Mouse (Mus musculus): ENCODE data around the gene Ptprf.

The Ptprf gene

DNA sequence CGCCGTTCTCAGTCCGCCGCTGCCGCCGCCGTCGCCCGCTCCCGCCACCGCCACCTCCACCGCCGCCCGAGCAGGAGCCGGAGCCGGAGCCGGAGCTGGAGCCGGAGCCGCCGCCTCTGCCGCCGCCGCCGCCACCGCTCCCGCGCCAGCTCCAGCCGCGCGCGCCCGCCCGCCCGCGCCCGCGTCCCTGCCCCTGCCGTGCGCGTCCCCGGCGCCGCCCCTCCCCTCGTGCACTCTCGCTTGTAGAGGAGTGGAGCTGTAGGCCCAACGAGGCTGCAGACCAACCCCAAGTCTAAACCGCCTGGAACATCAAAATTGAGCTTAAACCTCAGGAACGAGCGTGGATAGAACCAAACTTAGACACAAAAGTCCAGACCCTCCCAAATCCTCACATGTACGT is at the start of gene Ptprf:
TSS of gene Ptprf (minus strand) at position 175 of the 400 bp plus-strand sequence.
- DNase-seq (ENCODE audit: inconsistent ontology term) = peak; percentile 84

DNA sequence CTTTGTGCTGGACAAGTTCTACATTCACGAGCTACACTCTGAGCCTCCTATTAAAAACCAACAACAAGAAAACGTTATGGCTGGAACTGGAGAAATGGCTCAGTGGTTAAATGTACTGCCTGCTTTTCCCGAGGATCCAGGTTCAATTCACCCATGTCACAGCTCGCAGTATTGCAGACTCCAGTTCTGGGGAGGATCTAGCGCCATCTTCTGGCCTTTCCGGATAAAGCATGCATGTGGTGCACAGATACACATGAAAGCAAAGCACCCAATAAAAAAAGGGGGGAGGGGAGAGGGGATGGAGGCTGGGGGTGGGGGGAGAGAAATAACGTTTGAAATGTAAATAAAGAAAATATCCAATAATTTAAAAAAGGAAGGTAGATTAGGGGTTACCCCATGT is 45.5 kb upstream of the Ptprf start:
- DNase-seq (ENCODE audit: inconsistent ontology term) = peak; percentile 67

DNA sequence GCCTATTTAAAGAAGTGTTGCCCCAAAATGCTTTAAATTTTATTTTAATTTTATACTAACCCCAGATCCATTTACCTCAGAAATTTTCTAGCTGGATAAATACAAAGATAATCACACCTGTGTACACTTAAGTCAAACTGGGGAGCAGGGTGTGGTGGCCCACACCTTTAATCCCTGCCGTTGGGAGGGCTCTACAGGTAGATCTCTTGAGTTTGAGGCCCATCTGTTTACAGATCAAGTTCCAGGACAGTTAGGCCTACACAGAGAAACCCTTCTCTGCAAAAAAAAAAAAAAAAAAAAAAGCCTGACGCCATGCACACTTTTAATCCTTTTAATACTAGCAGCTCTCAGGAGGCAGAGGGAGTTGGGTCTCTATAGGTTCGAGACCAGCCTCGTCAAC is 44.8 kb upstream of the Ptprf start:
- DNase-seq (ENCODE audit: inconsistent ontology term) = no peak

DNA sequence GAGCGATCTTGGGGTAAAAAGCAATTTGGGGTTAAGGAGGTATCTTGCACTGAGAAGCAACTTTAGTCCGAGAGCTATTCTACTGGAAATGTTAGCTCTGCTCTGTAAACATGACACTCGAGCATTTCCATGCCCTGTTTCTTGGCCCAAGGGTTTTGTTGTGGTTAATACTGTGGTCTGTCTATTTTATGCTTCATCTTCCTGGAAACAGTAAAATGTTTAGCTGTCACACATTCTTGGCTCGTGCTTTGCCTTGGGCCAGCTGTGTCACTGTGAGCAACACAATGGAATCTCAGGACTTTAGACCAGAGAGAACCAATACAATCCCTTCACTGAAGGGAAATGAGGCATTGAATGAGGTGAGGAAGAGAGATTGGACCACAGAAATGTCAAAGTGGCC is 40.6 kb upstream of the Ptprf start:
- peak; percentile 90 for DNase-seq (ENCODE audit: inconsistent ontology term)

DNA sequence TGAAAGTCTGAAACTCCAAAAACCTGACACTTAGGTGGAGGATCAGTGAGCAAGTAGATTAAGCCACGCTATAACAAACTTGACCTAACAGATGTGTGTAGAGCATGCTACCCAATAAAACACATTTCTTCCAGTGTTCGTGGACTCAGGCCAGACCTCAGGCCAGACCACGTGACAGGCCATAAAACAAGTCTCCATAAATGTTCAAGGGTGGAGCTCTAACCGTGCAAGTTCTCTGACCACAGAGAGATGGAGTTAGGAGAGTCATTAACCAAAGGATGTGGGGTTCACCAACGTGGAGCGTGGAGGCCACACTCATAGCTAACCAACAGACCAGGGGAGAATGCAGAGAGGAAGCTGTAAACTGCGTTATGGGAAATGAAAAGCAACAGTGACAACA is 35.3 kb upstream of the Ptprf start:
- DNase-seq (ENCODE audit: inconsistent ontology term) = no peak

DNA sequence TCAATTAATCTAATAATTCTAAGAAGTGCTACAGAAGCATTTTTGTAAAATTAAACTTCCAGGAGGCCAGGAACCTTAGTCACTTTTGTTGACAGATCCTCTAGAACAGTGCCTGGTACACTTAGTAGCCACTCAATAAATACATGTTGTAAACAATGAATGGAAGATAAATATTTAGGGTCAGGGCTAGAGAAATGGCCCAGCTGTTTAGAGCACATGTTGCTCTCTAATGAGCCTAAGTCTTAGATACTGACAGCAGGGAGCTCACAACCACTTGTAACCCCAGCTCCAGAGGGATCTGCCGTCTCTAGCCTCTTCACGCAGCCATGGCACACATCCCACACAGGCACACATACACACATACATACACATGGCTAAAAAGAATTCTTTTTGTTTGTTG is 29.4 kb upstream of the Ptprf start:
- DNase-seq (ENCODE audit: inconsistent ontology term) = no peak

DNA sequence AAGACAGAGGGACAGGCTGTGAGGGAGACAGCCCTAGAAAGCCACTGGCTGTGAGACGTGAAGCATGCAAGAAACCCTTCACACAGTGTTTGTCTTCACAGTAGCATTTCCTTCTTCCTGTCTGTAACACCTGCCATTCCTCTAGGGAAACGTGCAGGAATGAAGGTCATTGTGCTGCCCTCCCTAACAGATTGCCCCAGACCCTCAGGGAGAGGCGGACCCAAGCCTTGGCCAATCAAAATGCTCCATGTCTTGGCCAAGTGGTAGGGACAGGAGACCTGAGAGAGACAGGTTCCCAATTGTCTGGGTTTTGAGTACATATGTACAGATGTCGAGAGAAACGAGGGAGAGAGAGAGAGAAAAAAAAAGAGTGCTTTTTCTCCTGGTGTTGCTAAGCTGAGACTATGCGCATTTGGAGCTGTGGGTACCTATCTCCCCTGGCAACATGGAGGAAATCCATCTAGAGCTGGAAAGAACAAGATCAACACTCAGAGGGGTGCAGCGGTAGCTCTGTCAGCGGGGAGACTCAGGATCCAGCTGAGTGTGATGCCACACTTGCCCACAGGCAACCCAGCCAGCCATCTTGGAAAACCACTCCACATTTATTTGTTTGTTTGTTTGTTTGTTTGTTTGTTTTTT is 28.6 kb upstream of the Ptprf start:
- DNase-seq (ENCODE audit: inconsistent ontology term) = no peak

DNA sequence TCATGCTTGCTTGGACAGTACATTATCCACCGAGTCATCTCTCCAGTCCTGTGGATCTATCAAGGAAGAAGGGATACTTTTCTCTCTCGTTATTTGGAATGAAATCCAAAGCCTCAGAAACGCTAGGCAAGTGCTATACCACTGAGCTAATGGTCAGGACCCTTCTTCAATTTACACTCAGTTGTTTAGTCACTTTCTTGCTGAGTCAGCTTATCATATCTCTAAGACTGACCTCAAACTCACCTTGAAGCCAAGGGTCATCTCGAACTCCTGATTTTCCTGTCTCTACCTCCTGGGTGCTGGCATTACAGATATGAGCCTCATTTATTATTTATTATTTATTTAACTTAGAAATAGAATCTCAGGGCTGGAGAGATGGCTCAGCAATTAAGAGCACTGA is 25.5 kb upstream of the Ptprf start:
- no peak for DNase-seq (ENCODE audit: inconsistent ontology term)

DNA sequence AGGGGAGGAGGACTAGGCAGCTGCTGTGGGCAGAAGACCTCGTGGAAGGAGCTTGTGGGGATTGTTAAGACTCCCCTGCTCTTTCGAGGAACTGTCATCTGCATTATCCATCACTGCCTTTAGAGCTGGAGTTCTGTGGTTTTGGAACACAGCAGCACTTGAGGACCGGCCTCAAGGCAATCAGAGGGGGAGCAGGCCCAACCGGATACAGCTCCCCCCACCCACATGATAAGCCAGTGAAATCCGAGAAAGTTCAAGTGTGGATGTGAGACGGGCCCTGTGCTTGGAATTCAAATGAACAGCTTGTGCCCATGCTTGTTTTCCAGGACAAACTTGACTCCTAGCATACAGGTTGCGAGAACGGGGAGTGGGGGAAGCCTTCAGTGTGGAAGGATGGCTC is 24.1 kb upstream of the Ptprf start:
- no peak for DNase-seq (ENCODE audit: inconsistent ontology term)

DNA sequence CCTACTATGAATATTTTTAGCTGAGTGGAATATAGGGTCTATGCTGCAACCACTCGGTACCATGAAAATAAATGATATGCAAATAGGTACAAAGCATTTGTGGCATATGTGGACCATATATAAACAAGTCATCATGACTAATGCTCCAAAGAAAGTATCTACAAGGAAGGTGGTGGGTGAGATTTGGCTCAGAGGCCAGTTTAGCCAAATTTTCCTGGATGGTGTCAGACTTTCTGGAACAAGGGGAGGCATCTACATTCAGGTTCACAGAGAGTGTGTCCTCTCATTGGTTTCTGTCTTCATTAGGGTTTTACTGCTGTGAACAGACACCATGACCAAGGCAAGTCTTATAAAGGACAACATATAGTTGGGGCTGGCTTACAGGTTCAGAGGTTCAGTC is 19.3 kb upstream of the Ptprf start:
- no peak for DNase-seq (ENCODE audit: inconsistent ontology term)

DNA sequence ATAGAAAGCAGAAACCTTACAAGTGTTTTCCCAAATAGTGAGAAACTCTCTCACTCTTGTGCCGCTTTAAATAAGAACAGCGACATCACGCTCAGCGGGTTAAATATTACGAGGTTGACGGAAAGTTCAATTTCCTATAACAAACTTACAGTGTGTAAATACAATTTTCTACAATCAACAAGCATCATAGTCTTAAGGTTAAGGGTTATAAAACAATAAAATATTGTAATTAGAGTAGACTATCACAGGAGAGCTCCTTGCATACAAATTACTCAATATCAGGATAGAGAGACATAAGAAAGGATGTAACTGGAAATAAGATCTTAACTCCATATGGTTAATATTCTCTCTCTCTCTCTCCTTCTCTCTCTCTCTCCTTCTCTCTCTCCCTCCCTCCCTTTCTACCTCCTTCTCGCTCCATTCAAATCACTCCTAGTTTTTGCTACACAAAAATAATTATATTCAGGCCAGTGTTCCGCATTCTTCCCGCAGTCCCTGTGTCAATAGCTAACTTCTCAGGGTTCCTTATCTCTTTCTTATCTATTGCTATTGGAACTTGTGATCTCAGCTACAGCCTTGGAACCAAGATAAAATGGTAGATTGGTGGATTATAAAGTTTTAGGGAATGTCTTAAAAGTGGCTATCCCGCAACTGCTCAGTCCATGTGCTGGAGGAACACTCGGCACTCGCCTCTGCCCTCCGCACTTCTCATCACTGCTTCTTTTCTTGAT is 16.5 kb upstream of the Ptprf start:
- DNase-seq (ENCODE audit: inconsistent ontology term) = no peak

DNA sequence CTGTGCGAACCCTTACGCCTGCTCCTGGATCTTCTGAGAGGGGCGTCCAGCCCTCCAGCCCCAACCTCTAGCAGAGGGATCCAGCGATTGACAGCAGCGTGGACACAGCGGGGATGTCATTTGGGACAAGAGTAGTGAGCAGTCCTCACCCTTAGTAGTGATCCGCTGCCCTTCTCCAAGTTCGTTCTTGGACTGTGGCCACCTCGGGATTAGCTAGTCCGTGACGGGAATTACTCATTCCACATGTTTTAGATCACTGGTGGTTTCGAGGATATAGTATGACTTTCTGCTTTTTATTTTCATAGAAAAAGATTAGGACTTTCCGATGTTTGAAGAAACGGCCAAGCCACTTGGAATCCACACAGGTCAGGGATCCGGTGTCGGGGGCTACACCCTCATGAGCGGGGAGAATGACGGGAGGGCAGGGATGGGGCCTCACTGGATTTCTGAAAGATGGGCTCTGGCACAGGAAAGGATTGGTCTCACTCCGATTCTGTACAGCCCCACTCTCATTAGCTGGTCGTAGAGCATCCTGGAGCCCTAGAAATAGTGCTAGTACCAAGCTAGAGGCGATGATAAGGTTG is 15.0 kb upstream of the Ptprf start:
- no peak for DNase-seq (ENCODE audit: inconsistent ontology term)

DNA sequence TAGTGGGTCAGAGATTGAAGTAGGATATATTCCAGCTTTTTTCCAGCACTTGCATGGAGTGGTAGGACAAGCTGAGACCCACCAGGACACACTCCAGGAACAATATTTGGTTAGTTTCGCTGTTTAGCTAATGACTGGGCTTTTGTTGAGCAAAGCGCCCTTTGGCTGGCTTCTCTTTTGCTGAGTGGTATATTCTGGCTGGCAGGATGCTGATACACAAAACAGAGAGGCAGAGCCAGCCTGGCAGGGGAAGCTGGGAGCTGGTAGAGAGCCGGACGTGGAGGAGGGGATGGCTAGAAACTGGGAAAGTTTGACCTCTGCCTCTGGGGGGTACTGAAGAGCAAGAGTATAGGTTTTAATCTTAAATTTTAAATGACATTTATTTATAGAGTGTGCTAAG is 13.8 kb upstream of the Ptprf start:
- DNase-seq (ENCODE audit: inconsistent ontology term) = peak; percentile 47

DNA sequence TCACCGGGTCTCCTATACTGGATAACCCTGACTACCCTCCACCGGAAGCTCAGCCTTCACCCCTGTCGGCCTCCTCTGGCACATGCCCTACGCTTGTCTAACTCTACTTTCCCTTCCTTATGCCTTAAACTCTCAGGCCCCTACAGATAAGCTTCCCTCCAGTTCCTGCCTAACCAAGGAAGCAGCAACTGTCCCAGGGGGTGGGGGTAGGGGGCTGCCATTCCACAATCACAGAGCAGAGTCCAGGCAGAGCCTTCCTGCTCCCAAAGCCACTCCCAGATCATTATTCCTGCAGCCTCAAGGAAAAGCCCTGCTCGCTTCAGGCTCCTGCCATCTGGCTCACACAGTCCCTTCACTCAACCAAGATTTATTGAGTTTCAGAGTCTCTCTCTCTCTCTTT is 6.6 kb upstream of the Ptprf start:
- DNase-seq (ENCODE audit: inconsistent ontology term) = no peak

DNA sequence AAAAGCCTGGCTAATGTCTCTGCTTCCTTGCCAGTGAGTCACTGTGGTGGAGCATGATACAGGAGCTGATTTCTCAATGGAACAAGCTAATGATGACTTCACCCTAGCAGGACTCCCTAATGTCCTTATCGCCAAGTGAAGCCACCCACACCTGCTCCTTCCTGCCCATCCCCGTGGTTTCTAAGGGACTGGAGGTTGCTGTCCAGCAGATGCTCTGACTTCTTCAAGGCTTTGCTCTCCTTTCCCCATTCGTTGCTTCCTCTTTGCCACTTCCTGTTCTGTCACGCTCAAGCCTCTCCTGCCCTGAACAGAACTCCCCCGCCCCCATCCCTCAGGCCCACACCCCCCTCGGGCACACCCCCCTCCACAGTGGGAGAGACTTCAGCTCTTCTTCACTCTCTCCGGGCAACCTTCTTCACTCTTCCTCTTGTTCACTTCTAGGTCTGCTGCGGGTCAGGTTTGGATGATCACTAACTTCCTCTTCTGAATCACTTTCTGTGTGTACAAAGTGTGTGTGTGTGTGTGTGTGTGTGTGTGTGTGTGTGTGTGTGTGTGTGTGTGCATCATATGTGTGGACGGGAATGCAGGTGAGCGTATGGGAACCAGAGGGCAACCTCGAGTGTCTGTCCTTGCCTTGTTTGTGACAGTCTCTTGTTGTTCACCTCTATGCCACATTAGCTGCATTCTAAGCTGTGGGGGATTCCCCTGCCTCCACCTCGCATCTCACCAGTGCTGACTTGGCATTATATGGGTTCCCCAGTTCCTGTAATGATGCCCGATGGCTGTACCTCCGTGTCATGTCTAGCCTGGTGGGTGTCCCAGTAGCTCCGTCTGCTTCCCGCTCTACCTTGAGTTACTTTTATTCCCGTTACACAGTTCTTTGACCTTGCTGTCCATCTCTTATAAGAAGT is 4.7 kb upstream of the Ptprf start:
- DNase-seq (ENCODE audit: inconsistent ontology term) = peak; percentile 83

DNA sequence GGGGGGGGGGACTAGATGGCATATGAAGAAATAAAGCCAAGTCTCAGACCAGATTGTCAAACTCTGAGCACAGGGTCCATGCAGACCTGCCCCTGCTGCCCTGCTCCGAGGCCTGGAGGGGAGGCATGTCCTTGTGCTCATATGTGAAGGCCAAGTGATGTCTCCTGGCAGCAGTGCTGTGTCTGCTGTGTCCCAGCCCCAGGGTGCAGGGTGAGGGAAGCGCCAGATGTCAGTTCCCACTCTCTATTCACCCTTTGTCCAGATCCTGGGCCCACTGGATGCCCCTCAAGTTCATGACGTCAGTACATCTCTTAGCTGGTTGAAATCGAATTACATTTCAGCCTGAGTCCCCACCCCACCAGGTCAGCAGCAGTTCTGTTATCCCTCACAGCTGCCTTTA is 3.6 kb upstream of the Ptprf start:
- no peak for DNase-seq (ENCODE audit: inconsistent ontology term)

DNA sequence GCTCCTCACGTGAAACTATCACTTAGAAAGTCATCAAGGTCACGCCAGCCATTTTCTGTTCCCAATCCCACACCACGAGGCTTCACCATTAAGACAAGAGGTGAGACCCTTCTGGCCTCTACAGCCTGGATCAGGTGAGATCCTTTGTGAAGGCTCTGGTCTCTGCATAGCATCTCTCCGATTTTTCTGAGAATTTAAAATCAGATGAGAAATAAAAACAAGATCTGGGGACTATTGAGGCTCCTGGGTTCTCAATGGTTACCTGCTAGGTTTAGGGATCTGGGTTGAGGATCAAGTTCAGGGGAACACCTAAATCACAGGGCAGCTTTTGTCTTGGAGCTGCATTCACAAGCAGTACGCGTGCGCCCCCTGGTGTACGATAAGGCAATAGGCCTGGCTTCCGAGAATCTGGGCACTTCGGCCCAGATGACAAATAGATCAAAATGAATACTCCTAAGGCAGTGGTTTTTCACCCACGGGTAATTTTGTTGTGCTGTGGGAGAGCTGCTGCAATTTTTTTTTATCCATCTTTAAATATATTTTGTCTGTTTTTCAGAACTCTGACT is 1.6 kb upstream of the Ptprf start:
- peak; percentile 42 for DNase-seq (ENCODE audit: inconsistent ontology term)

DNA sequence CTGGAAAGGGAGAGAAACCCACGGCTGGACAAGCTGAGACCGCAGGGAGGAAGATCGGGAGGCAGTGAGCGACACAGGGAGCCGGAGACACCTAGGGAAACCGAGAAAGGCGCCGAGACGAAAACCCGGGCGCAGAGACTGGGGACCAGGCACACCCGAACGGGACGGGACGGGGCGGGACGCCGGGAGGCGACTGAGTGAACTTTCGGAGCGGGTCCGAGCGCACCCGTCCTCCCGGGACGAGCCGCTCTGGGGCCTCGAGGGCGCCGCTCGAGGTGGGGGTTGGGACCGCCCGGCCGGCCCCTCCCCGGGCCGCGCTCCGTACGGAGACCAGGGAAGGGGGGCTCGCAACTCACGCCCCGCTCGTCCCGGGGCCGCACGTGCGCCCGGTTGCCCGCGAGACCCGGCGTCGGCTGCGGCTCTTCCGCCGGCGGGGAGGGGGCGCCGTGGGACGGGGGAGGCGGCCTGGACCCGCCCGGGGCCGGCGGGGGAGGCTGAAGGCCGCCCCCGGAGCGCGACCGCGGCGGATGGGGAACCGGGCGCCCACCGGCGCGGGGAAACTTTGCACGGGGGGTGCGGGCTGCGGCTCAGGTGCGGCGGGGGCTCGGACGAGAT is 682 bp downstream of the Ptprf start:
- peak; percentile 59 for DNase-seq (ENCODE audit: inconsistent ontology term)

DNA sequence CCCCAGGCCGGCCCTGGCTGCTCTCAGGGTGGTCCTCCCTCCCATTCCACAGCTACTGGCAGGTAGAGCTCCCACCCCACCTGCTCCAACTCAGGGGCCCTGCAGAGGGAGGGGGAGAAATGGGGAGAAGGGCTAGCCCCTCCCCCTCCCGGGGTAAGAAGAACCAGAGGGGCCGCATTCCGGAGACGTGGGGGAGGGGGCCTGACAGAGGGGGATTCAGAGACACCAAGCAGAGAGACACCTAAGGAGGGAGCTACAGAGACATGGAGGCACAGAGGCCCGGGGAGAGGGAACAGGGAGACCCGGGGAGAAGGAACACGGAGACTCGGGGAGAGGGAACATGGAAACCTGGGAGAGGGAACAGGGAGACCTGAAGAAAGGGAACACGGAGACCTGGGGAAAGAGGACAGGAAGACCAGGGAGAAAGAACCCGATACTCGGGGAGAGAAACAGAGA is 1.2 kb downstream of the Ptprf start:
- DNase-seq (ENCODE audit: inconsistent ontology term) = peak; percentile 47

DNA sequence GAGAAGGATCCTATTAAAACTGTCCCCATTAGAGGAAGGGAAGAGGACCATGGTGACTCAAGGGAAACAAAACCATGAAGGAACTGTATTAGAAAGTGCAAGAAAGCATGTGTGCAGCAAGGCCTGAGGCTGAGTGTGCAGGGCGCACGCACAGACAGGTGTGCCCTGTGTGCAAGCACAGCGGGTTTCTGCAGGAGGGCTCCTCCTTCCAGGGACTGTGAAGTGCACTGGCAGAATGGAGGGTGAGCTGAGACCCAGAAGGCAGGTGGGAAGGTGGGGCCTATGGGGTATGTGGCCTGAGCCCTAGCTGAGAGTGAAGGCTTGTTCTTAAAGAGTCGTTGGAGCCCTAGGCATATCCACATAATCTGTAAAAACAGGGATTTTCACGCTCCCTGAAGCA is 1.9 kb downstream of the Ptprf start:
- no peak for DNase-seq (ENCODE audit: inconsistent ontology term)

DNA sequence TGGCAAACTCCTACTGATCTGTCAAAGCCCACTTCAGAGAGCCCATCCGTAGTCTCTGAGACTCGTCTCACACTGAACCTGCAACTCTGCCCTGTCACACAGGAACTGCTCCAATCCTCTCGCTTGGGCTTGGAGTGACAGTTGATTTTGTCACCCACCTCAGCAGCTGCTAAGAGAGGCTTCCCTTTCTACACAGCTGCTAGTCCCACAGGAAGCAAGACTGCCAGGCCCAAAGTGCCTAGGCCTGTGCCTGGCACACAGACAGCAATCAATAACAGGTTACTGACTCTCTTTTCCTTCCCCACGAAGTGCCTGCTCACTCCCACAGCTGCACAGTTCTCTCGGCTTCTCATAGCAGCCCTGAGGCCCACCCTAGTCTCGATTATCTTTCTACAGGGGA is 2.7 kb downstream of the Ptprf start:
- DNase-seq (ENCODE audit: inconsistent ontology term) = no peak
